Mouse (Mus musculus): Measurements from ENCODE around the gene Dbnl.

Gene Dbnl

DNA sequence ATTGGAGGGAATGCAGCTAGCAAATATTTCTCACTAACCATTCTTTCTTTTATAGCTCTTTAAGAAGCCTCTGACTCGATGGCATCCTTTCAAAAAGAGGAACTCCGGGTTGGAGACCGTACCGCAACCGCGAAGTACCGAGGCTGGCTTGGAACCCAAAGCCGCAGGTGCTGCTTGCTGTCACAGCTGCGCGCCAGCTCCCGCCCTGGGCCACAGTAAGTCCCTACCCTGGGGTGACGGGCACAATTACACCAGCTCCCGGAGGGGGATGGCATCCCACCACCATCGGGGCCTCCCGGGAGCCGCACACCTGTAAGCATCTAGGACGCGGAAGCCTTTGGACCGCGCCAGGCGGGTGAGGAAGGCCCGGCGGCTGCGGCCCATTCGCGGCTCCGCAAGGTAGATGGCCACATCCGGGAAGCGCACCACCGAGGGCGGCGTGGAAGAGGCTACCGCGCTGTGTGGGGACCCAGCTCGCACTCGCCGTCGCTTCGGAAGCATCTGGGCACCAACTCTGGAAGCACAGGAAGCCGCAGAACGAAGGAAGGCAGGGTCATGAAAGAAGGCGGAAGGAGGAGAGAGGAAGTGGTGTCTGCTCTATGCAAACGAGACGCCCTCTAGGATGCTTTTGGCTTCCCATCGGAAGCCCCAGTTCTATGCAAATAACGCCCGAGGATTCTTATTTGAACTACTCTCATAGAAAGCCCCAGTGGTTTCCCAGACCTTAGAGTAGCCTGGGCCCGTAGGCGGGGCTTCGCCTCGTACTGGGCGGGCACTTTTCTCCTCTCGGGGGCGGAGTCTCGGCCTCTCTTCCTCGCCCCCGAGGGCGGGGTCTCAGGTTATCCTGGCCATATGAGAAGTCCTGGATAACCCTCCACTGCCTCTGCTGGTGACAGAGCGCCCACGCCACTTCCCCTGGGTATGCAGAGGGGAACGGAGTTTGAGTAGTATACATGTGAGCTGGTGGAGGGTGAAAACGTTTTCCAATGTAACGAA, 49.3 kb downstream of the Dbnl start, which contains the start of gene Polm:
Polm (minus strand) TSS at position 766 of the 996 bp plus-strand sequence.
- peak; percentile 95 for DNase-seq (ENCODE audit: low read depth)

DNA sequence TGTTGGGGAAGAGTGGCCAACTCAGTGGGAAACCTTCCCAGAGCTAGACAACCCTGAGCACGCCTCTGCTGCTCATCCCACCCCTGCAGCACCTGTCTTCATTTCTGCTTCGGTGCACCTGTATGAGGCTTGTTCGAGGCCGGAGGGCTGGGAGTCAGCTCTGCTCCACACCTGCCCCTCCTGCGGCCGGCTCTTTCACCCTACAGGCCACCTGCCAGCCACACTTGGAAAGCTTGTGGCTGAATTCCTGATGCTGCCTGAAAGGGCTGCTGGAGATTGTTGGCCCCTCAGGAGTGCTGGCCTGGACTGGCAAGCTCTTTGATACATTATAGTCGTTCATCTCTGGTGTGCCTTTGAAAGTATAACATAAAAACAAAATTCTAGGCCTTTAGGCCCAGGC, 52.1 kb downstream of the Dbnl start:
- no peak for DNase-seq (ENCODE audit: low read depth)

DNA sequence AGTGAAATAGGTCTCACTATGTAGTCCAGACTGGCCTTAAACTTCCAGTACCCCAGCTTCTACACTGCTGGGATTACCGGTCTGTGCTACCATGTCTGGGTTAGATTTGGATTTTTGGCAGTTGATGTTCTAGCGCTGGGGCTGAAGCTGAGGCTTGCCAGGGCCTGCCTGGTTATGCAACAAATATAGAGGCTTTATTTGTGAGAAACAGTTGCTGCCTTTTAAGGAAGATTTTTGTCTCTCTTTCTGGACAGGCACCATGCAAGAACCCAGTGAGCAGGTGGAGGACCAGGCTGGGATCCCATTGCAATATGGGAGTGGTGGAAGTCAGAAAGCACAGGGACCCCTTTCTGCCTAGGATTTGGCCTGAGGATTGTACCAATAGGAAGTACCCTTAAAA, 53.5 kb downstream of the Dbnl start:
- no peak for DNase-seq (ENCODE audit: low read depth)

DNA sequence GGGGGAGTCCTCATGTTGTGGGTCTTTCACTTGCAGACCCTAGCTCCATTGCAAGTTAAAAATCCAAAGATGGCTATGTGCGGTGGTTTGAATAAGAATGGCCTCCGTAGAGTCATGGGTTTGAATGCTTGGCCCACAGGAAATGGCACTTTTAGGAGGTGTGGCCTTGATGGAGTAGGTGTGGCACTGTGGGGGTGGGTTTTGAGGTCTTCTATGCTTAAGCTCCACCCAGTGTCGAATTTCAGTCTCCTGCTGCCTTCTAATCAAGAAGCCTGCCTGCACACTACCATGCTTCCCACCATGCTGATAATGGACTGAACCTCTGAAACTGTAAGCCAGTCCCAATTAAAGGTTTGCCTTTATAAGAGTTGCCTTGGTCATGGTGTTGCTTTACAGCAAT, 54.8 kb downstream of the Dbnl start:
- no peak for DNase-seq (ENCODE audit: low read depth)

DNA sequence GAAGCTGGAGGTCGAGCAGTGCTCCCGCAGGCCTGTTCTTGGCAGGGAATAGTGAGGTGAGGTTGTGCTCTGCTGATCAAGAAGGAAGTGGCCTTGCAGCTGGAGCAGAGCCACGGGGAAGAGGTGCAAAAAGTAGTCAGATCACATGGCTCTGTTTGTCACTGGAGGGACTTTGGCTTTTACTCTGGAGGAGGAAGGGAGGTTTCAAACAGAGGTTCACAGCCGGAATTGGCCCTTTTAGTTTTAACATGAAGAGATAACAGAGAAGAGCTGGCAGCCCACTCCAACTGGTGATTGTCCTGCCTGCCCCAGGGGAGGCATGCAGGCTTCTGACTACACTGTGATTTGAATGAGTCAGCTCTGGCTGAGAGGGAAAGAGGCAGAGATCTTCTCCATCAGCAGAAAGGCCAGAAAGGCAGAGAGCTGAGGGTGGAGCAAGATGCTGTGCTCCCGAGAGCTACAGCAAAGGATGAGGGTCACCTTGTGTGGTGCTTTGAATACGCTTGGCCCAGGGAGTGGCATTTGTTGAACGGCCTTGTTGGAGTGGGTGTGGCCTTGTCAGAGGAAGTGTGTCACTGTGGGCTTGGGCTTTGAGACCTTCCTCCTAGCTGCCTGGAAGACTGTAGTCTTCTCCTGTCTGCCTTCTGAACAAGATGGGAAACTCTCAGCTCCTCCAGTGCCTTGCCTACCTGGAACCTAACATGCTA, 58.5 kb downstream of the Dbnl start:
- DNase-seq (ENCODE audit: low read depth), result no peak

DNA sequence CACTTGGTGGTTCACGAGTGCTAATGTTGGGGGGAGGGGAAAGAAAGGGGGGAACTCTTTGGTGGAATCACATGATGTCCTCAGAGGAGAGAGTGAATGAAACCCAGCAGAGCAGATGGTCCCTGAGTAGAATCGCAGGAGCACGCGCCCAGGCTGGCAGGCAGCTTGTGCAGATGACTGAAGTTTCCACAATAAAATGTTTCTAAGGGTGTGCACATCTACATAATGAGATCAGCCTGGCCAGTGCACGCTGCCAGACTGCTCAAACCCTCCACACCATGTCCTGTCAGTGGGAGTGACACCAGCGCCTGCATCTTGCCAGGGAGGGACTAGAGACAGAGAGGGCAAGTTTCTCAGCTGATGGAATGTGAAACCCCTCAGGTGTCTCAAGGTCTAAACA, 60.5 kb downstream of the Dbnl start:
- DNase-seq (ENCODE audit: low read depth), result no peak

DNA sequence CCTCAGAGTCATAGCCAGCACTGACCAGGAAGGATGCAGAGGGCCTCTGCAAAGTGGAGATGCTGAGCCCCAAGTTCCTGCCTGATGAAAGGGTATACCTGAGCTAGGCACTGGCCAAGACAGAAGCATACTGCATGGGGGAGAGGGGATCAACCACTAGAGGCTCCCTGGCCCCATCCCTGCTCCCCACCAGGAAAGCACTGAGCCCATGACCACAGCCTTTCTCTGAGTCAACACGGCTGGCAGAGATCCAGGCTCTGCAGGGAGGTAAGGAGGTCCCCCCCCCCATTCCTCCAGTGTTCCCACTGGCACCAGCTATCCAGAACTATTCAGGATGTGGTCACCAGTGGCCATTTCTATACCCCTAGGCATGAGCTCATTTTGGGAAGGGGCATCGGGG, 61.0 kb downstream of the Dbnl start:
- DNase-seq (ENCODE audit: low read depth), result peak; percentile 65

DNA sequence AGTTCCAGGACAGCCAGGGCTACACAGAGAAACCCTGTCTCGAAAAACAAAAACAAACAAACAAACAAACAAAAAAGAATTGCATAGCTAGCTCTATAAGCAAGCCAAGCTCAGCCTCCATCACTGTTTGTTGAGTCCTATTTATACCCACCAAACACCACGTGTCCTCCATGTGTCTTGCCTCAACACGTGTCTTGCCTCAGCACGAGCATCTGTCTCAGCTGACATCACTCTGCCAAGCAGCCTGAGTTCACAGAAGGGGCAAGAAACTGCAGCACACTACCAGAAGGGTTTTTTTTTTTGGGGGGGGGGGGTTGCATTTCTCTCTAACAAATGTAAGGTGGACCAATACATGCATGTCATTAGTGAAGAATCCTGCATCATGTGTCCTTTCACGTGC, 62.2 kb downstream of the Dbnl start:
- DNase-seq (ENCODE audit: low read depth), result no peak
